Mouse (Mus musculus): Measurements from ENCODE around the gene Mterf1b. TPM values are rescaled to one million over a fixed set of nuclear protein-coding genes. Genes with fewer than 3 reads are reported as not detected.
"Not testable (repeated sequence)": the region's sequence is repeated elsewhere in the genome, so short reads cannot be mapped to it uniquely, and the experiment has no call there.

Gene Mterf1b
- polyA plus RNA-seq (2012; rRNA removed), result 0.09 and 0.18 TPM in 2 replicates

DNA sequence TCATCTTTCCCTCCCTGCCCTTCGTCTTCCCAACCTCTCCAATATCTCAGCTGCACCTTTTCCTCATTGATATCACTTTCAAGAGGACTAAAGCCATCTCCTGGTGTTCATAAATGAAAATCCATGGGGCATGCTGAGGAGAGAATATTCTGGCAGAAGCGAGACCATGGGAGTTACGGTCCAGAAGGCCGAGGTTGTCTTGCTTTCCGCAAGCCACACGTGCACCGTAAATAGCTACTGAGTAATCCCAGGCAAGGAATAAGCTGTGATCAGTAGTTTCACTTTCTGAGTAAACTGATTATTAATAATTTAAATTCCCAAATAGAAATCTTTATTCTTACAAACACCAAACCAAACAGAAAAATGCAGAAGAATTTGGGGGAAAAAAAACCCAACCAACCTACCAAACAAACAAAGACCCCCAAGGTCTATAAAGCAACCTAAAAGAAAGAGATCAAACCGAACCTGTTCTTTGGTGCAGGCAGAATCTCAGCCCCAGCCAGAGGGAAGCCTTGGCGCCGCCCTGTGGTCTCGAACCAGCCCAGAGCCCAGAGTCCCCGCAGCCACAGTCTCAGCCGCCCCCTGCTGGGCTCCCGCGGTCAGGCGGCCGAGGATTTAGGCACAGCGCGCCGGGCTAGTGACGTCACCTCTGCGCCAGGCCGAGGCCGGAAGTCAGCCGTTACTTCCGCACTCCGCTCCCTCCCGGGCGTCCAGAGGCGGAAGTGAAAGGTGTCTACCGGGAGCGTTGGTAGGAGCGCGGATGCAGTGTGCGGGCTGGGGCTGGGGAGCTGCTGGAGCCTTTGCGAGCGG lies at the start of gene Mterf1b:
TSS of gene Mterf1b (plus strand) at position 697 of the 810 bp plus-strand sequence.
- not testable (repeated sequence) for H3K36me3 ChIP-seq (ENCODE audit: control insufficient read depth, insufficient read depth, low read length); H3K27me3 ChIP-seq (ENCODE audit: control insufficient read depth, insufficient read depth, low read length); H3K4me1 ChIP-seq (ENCODE audit: control insufficient read depth, insufficient read depth, insufficient read length); H3K27ac ChIP-seq (ENCODE audit: insufficient read depth, low read length); DNase-seq (ENCODE audit: low read depth in 1 of 2, low spot score in 2 of 2)
- peak within 1 kb of the TSS; percentile 48 for H3K4me3 ChIP-seq (ENCODE audit: extremely low read depth, insufficient read depth, insufficient read length)
- 58% methylated on average over 12 of the region's 37 CpGs for WGBS

DNA sequence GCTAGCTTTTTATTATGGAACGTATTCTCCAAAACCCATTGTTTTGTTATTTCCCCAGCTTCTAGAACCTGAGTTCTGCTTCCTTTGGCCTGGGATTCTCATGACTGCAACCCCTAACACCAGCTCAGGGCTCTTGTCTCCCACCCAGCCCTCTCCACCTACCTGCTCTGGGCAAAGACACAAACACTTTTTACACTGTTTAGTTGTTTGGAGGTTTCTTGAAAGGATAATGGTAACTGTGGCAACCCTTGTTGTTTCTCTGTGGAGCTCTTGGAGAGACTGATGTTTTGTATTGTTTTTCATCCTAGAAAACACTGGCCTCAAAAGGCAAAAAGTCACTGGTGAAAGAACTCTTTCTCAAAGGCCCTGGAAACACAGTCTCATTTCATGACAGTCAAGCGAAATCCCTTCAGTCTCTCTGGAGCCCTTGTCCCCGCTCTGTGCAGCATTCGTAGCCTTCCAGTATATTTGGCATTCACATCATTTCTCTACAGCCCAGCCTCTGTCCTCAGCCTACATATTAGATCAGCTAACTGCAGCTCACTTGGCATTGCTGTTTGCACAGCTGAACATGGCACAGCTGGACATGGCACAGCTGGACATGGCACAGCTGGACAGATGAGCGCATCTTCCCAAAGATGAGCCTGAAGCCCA lies 32.6 kb upstream of the Mterf1b start:
- H3K4me3 ChIP-seq (ENCODE audit: extremely low read depth, insufficient read depth, insufficient read length); H3K27me3 ChIP-seq (ENCODE audit: control insufficient read depth, insufficient read depth, low read length); DNase-seq (ENCODE audit: low read depth in 1 of 2, low spot score in 2 of 2): not testable (repeated sequence)

DNA sequence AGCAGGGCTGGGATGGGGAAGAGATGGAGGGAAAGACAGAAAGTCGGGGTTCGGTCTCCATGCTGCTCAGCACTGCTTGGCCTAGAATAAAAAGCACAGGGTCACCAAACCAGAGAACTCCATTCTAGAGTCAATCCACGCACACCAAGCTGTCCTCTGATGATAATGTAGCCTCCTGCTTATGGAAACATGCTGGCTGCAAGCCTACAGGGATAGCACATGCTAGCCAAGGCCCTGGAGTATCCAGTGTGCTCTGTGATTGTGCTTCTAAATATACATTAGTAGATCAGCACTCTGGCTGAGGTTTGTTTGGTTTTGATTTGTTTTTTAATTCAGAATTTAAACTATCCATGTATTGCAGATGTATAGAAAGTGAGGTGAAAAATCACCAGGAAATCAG lies 30.6 kb upstream of the Mterf1b start:
- Histone ChIP-seq H3K4me1 (ENCODE audit: control insufficient read depth, insufficient read depth, insufficient read length) (no peaks in the 10 kb centered on the region), H3K36me3 (ENCODE audit: control insufficient read depth, insufficient read depth, low read length) (no peaks in the 10 kb centered on the region), H3K27me3 (ENCODE audit: control insufficient read depth, insufficient read depth, low read length) (no peaks in the 10 kb centered on the region), H3K4me3 (ENCODE audit: extremely low read depth, insufficient read depth, insufficient read length) (no peak overlapping the region), H3K27ac (ENCODE audit: insufficient read depth, low read length) (no peak overlapping the region)
- no peak for TF ChIP-seq POLR2A (IDR thresholded peaks at IDR 0.05; ENCODE audit: low read depth, low read length)
- no peak for TF ChIP-seq CTCF (IDR thresholded peaks at IDR 0.05; ENCODE audit: extremely low read depth, insufficient read depth, insufficient read length, insufficient replicate concordance)
- WGBS, result 72% methylated on average over 3 of the region's 3 CpGs
- no peak for DNase-seq (ENCODE audit: low read depth in 1 of 2, low spot score in 2 of 2)

More for the DNA sequence above, 32.6 kb upstream of the Mterf1b start:
- WGBS, result 89% methylated on average over 4 of the region's 5 CpGs
- H3K36me3 ChIP-seq (ENCODE audit: control insufficient read depth, insufficient read depth, low read length); H3K4me1 ChIP-seq (ENCODE audit: control insufficient read depth, insufficient read depth, insufficient read length); H3K27ac ChIP-seq (ENCODE audit: insufficient read depth, low read length): not testable (repeated sequence)

DNA sequence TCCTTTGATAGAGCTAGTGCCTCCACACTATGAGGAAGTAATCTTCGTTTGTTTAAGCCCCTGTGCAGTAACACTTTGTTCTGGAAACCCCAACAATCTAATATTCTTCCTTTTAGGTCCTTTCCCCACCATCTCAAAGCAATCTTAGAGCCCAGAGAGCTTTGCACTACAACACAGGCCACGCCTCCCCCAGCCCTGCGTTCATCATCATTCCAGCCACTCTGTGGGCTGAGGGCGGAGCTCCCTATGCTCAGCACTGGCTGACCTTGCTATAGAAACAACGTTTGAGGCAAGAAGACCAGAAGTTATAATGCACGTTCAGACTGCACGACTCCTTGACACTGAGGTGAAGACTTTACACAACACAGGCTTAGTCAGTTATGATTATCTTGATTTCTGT lies 29.7 kb upstream of the Mterf1b start:
- Histone ChIP-seq H3K27me3 (ENCODE audit: control insufficient read depth, insufficient read depth, low read length) (no peaks in the 10 kb centered on the region), H3K4me3 (ENCODE audit: extremely low read depth, insufficient read depth, insufficient read length) (no peak overlapping the region), H3K36me3 (ENCODE audit: control insufficient read depth, insufficient read depth, low read length) (no peaks in the 10 kb centered on the region), H3K27ac (ENCODE audit: insufficient read depth, low read length) (no peak overlapping the region), H3K4me1 (ENCODE audit: control insufficient read depth, insufficient read depth, insufficient read length) (no peaks in the 10 kb centered on the region)
- TF ChIP-seq CTCF (IDR thresholded peaks at IDR 0.05; ENCODE audit: extremely low read depth, insufficient read depth, insufficient read length, insufficient replicate concordance) (no peak), POLR2A (IDR thresholded peaks at IDR 0.05; ENCODE audit: low read depth, low read length) (no peak)
- 54% methylated on average over 7 of the region's 7 CpGs for WGBS
- no peak for DNase-seq (ENCODE audit: low read depth in 1 of 2, low spot score in 2 of 2)

DNA sequence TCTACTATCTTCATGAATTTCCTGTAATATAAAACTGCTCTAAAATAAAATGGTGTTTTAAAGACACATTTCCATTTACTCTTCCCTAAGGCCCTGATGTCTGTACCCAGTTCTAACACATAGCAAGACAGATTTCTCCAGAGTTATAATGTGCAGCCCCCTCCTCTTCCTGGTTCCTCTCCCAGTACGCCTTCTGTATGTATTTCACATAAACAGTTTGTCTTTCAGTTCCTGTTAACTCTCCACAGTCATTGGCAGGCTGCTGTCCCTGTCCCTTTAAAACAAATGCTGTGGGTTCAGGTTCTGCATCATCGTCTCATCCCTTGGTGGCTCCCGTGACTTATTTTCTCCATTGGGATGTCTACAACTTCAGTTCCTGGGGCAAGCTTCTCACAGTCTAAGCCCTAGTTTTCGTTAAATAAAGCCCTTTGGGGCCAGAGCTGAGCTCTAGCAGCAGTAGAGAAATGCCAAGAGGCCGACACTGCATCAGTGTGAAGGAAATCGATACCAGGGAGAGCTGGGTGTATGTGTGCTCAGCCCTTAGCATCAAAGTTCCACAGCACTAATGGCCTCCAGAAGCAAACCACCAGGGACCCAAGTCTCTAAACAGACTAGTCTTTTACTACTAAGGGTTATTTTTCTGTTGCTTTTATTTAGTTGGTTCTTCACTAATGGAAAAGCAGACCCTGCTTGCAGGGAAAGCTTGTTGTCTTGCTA lies 24.2 kb upstream of the Mterf1b start:
- H3K4me1 ChIP-seq (ENCODE audit: control insufficient read depth, insufficient read depth, insufficient read length); H3K4me3 ChIP-seq (ENCODE audit: extremely low read depth, insufficient read depth, insufficient read length); H3K36me3 ChIP-seq (ENCODE audit: control insufficient read depth, insufficient read depth, low read length); H3K27me3 ChIP-seq (ENCODE audit: control insufficient read depth, insufficient read depth, low read length); DNase-seq (ENCODE audit: low read depth in 1 of 2, low spot score in 2 of 2); H3K27ac ChIP-seq (ENCODE audit: insufficient read depth, low read length): not testable (repeated sequence)
- 58% methylated on average over 6 of the region's 6 CpGs for WGBS

DNA sequence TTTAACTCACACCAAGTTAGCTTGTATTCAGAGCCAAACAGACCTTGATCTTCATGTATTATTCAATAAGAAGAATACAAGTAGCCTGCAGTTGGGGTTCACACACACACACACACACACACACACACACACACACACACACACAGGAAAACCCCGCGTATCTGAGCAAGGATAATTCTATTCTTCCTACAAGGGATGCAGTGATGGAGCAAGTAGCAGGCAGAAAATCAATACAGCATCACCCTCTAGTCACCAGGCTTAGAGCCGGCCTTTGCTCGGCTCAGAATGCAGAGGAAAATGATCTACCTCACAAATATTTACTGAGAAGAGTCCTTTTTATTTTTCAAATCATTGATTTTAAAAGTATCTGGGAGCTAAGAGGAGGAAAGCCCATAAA lies 23.6 kb upstream of the Mterf1b start:
- not testable (repeated sequence) for H3K36me3 ChIP-seq (ENCODE audit: control insufficient read depth, insufficient read depth, low read length); DNase-seq (ENCODE audit: low read depth in 1 of 2, low spot score in 2 of 2); H3K4me3 ChIP-seq (ENCODE audit: extremely low read depth, insufficient read depth, insufficient read length); H3K27ac ChIP-seq (ENCODE audit: insufficient read depth, low read length); H3K4me1 ChIP-seq (ENCODE audit: control insufficient read depth, insufficient read depth, insufficient read length); H3K27me3 ChIP-seq (ENCODE audit: control insufficient read depth, insufficient read depth, low read length)
- 82% methylated on average over 4 of the region's 4 CpGs for WGBS

DNA sequence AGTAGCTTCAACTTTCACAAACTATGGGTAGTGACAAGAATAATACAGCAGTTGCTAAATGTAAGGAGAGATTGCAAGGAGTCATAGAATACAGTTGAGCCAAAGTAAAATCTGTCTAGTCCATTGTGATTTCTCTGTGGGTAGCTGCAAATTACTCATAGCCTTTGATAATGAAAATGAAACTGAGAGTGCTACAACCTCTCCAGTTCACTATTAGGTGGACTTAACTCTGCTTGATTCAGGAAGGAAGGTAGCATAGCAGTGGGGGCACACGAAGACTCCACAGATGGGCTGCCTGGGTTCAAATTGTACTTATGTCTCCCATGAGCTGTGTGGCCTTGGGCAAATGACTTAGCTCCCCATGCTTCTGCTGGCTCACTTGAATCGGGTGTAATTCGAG lies 15.7 kb upstream of the Mterf1b start:
- not testable (repeated sequence) for H3K27ac ChIP-seq (ENCODE audit: insufficient read depth, low read length); H3K4me3 ChIP-seq (ENCODE audit: extremely low read depth, insufficient read depth, insufficient read length); H3K36me3 ChIP-seq (ENCODE audit: control insufficient read depth, insufficient read depth, low read length); H3K27me3 ChIP-seq (ENCODE audit: control insufficient read depth, insufficient read depth, low read length); DNase-seq (ENCODE audit: low read depth in 1 of 2, low spot score in 2 of 2); H3K4me1 ChIP-seq (ENCODE audit: control insufficient read depth, insufficient read depth, insufficient read length)
- 75% methylated on average over 3 of the region's 3 CpGs for WGBS

Measured in spleen, adult 2 months (tissue).